Mouse (Mus musculus): ENCODE data around the gene Ing1.

GRCm38 (mm10) chr8:11510971-11511370 lies 44.4 kb upstream of the Ing1 start:
- no peak for TF ChIP-seq CTCF (IDR thresholded peaks at IDR 0.05)
- TF ChIP-seq EP300 (IDR thresholded peaks at IDR 0.05), result no peak

Measured in lung, postnatal 0 days (tissue).